10 mouse cellular contexts compared by ENCODE assay signal in the genomic region with DNA sequence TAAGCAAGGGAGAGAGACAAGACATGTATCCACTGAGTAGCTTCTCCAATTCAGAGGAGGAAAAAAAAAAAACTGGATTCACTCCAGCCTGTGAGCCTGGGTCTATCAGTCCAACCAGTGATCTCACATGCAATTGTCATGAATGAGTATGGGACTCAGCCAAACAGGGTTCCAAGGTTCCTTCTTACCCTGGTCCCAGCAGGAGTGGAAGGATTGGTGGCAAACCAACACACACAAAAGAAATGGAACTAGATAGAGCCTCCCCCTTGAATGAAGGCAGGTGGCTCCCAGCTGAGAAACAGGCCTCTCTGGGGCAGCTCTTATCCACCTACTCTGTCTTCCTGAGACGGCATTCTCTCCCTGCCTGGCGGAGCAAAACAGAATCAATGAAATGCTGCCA. TPM values are rescaled to one million over a fixed set of nuclear protein-coding genes. Genes with fewer than 3 reads are reported as not detected.
DNase-seq lines count a peak whose midpoint lies in the region; ATAC-seq and TF ChIP-seq lines count a peak whose summit lies in the region.
"Had no signal": no experiment of that assay in that cellular context is flagged by ENCODE, and none has a peak within 500 bp of the region (broad histone marks: within the 10 kb centered on the region; RNA-seq: fewer than 3 reads in every experiment).

No protein-coding gene starts in this region.

- H3K9ac ChIP-seq in lung, embryonic 15.5 days: no peak overlapping the region
- no peak overlapping the region for H3K9ac ChIP-seq in embryonic facial prominence, embryonic 15.5 days
- H3K9ac ChIP-seq in hindbrain, embryonic 16.5 days (ENCODE audit: low read depth, low read length): no peak overlapping the region

- no peaks in the 10 kb centered on the region; the same call in 1 of the 2 replicates for H3K36me3 ChIP-seq in lung, embryonic 15.5 days
- H3K36me3 ChIP-seq in embryonic facial prominence, embryonic 15.5 days: no peaks in the 10 kb centered on the region
- H3K36me3 ChIP-seq in hindbrain, embryonic 16.5 days (ENCODE audit: control insufficient read depth, insufficient read depth, low read length): no peaks in the 10 kb centered on the region
- no peaks in the 10 kb centered on the region for H3K36me3 ChIP-seq in kidney, adult 2 months (ENCODE audit: control insufficient read depth, insufficient read depth, low read length)

- peak overlapping the region; percentile 99 for H3K27ac ChIP-seq in lung, embryonic 15.5 days
- H3K27ac ChIP-seq in embryonic facial prominence, embryonic 15.5 days (replicated peaks): peak overlapping the region; percentile 58; the same call in 1 of the 2 replicates
- H3K27ac ChIP-seq in hindbrain, embryonic 16.5 days (ENCODE audit: low read depth, low read length): peak overlapping the region; percentile 18; the same call in 1 of the 2 replicates
- no peak overlapping the region for H3K27ac ChIP-seq in kidney, adult 2 months (ENCODE audit: insufficient read depth, low read depth, low read length)

- ATAC-seq in lung, embryonic 15.5 days (ENCODE audit: borderline replicate concordance, extremely low read depth, low FRiP score, low TSS enrichment): no peak
- no peak for ATAC-seq in embryonic facial prominence, embryonic 15.5 days (ENCODE audit: insufficient number of reproducible peaks, low FRiP score, low TSS enrichment, low read depth)
- no peak for ATAC-seq in hindbrain, embryonic 16.5 days
- ATAC-seq: Patski had no signal

- H3K4me2 ChIP-seq in lung, embryonic 15.5 days: no peak overlapping the region
- H3K4me2 ChIP-seq in embryonic facial prominence, embryonic 15.5 days (replicated peaks): no peak overlapping the region
- H3K4me2 ChIP-seq in hindbrain, embryonic 16.5 days (ENCODE audit: low read length): no peak overlapping the region

- DNase-seq in lung, postnatal 4 days: no peak
- DNase-seq in skeletal muscle tissue, adult 2 months (ENCODE audit: low read depth, low spot score): peak; percentile 57
- no peak for DNase-seq in gastrocnemius, postnatal 14 days
- DNase-seq in kidney, adult 2 months: no peak
- no peak for DNase-seq in urinary bladder, postnatal 4 days (ENCODE audit: low spot score in 2 of 2)
- DNase-seq: cerebellum, adult 11-12 months had no signal

- intact Hi-C loops in gastrocnemius, postnatal 14 days (cut with DNase I; ENCODE audit: low total_unique reads): no loop called here

- 26% methylated on average over 2 of the region's 2 CpGs for WGBS in lung, embryonic 15.5 days
- WGBS in embryonic facial prominence, embryonic 15.5 days: 39% methylated on average over 2 of the region's 2 CpGs
- WGBS in hindbrain, embryonic 16.5 days: 30% methylated on average over 2 of the region's 2 CpGs
- 74% methylated on average over 2 of the region's 2 CpGs for WGBS in kidney, adult 2 months

- no peaks in the 10 kb centered on the region for H3K9me3 ChIP-seq in lung, embryonic 15.5 days
- no peaks in the 10 kb centered on the region for H3K9me3 ChIP-seq in embryonic facial prominence, embryonic 15.5 days (replicated peaks)
- H3K9me3 ChIP-seq in hindbrain, embryonic 16.5 days (ENCODE audit: control insufficient read depth, low read length): no peaks in the 10 kb centered on the region

- TF ChIP-seq CTCF in kidney, adult 2 months (conservative IDR thresholded peaks at IDR 0.05; ENCODE audit: insufficient read depth, insufficient read length, low read depth, low read length): no peak

- TF ChIP-seq POLR2A in kidney, adult 2 months (IDR thresholded peaks at IDR 0.05; ENCODE audit: low read depth, low read length): no peak

- H3K27me3 ChIP-seq in lung, embryonic 15.5 days: no peaks in the 10 kb centered on the region
- no peaks in the 10 kb centered on the region for H3K27me3 ChIP-seq in embryonic facial prominence, embryonic 15.5 days
- H3K27me3 ChIP-seq in hindbrain, embryonic 16.5 days (replicated peaks; ENCODE audit: control insufficient read depth, insufficient read depth, low read length): no peaks in the 10 kb centered on the region
- H3K27me3 ChIP-seq in kidney, adult 2 months (replicated peaks; ENCODE audit: control insufficient read depth, insufficient read depth, low read length): no peaks in the 10 kb centered on the region
- H3K27me3 ChIP-seq: Patski had no signal

- no peak overlapping the region for H3K4me3 ChIP-seq in lung, embryonic 15.5 days
- H3K4me3 ChIP-seq in embryonic facial prominence, embryonic 15.5 days (replicated peaks): no peak overlapping the region
- no peak overlapping the region for H3K4me3 ChIP-seq in hindbrain, embryonic 16.5 days (ENCODE audit: low read length)
- H3K4me3 ChIP-seq in kidney, adult 2 months (ENCODE audit: insufficient read depth, low read depth, low read length): no peak overlapping the region

- H3K4me1 ChIP-seq in lung, embryonic 15.5 days: peaks cover 86% of the 10 kb centered on the region
- peaks cover 83% of the 10 kb centered on the region for H3K4me1 ChIP-seq in embryonic facial prominence, embryonic 15.5 days
- H3K4me1 ChIP-seq in hindbrain, embryonic 16.5 days (ENCODE audit: control insufficient read depth, insufficient read depth, low read depth, low read length): peaks cover 46% of the 10 kb centered on the region
- peaks cover 4% of the 10 kb centered on the region for H3K4me1 ChIP-seq in kidney, adult 2 months (ENCODE audit: control insufficient read depth, insufficient read depth, low read length)

RNA-seq across cellular contexts. Expression of a gene that starts 21.5 kb away (rescaled TPM):
- polyA plus RNA-seq in lung, embryonic 15.5 days (2015; fragmentation: Nextera tagmentation; extraction: Ambion mirVana): 20.7 and 23.0 TPM in 2 replicates
- polyA plus RNA-seq in embryonic facial prominence, embryonic 15.5 days (2015; fragmentation: Nextera tagmentation; extraction: Ambion mirVana): 19.6 and 20.1 TPM in 2 replicates
- polyA plus RNA-seq in hindbrain, embryonic 16.5 days (2015; fragmentation: Nextera tagmentation; extraction: Ambion mirVana): 4.4 TPM in 2 replicates
- total RNA-seq in gastrocnemius, postnatal 14 days (2021): 10 to 100 TPM in 1 of 2 experiments, 1 to 10 TPM in 1; 8.4 to 10.5 TPM
- polyA plus RNA-seq in kidney, adult 2 months (2012; rRNA removed): 10.0 and 10.2 TPM in 2 replicates
